Mouse (Mus musculus) lung, postnatal 0 days (tissue): ENCODE measurements around the gene Acly.

ENCODE experiments used
- CTCF ChIP-seq: IDR thresholded peaks from 2 replicates; pipeline ENCODE4 v1.5.1; 2016; ENCODE audit warnings: antibody characterized with exemption, mild to moderate bottlenecking
- EP300 ChIP-seq: IDR thresholded peaks from 2 replicates; pipeline ENCODE4 v1.6.1; 2016; ENCODE audit warnings: antibody characterized with exemption, mild to moderate bottlenecking, control low read depth

DNA sequence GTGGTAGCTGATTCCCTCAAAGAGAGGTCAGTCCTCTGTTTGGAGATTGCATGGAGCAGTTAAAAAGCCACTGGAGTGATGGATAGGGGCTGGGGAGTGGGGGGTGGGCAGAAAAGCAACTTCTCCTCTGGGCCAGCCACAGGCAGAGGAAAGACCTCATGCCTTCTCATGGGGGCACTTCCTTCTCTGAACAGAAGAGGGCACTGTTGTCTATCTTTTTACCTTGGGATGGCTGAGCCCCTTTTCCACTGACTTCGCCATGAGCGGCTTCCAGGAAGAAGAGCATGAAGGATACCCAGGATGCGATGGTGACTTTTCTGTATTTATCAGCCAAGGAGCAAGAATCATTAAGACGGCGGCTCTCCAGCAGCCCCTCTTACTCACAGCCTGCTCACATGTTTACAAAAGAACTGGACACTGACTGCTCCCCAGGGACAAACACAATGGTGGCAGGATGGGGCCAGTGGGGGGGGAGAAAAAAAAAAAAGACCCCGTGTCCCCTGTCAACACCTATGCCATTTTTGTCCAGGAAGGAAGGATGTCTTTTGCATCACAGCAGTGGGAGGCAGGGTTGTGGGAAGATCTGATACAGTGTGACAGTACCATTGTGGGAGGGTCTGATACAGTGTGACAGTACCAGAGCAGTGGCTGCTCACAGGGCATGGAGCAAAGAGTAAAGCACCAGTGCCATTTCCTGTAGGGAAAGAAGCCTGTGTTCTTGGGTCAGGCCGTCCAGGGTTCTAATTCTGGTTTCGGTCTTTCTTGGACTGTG is 42.8 kb upstream of the Acly start:
- TF ChIP-seq CTCF (peak; percentile 92), EP300 (no peak)
